Mouse (Mus musculus): ENCODE data around the gene Rpl7a. TPM values are rescaled to one million over a fixed set of nuclear protein-coding genes. Genes with fewer than 3 reads are reported as not detected.
"Not testable (repeated sequence)": the region's sequence is repeated elsewhere in the genome, so short reads cannot be mapped to it uniquely, and the experiment has no call there.

Gene Rpl7a
- 100 to 1,000 TPM; 490 to 502 TPM for total RNA-seq (2021)
- long read RNA-seq, experiment 1, transcript Rpl7a-201 (8 exons, 914 nt), result major isoform, 12 of 16 reads
- long read RNA-seq, experiment 1, partial matches to known transcripts, result 3 of 16 reads
- long read RNA-seq, experiment 1, other reads (novel, unspliced or antisense), result 1 of 16 reads
- long read RNA-seq, experiment 2, transcript Rpl7a-201 (8 exons, 914 nt), result major isoform, 43 of 68 reads
- long read RNA-seq, experiment 2, transcript Rpl7a-202 (3 exons, 834 nt), result minor isoform, 5 of 68 reads
- long read RNA-seq, experiment 2, partial matches to known transcripts, result 17 of 68 reads
- long read RNA-seq, experiment 2, other reads (novel, unspliced or antisense), result 3 of 68 reads

- peak; percentile 100 for DNase-seq (ENCODE audit: low spot score in 2 of 2)
Measured at GRCm38 (mm10) chr2:26910124-26910993, at the start of gene Rpl7a, which contains the start of gene Med22. Rpl7a (plus strand) TSS chr2:26910764. Med22 (minus strand) TSS chr2:26910677.

- DNase-seq (ENCODE audit: low spot score in 2 of 2), result no peak
Measured at GRCm38 (mm10) chr2:26862856-26863255, 47.7 kb upstream of the Rpl7a start.

DNA sequence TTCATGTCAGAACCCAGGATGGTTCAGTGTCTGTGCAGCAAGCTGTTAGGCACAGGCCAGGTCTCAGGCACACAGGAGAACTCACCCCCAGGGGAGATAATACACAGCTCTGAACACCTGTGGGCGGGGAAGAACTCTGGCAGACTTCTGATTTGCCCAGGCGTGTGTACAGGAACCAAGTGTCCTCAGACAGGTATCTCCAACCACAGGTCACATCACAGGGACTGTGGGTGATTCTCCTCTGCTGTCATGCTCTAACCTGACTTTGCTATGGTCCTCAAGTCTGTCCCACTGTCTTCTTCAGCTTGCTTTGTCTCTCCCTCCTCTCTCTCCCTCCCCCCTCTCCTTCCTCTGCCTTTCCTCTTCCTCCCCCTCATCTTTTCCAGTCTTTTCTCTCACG, 45.7 kb upstream of the Rpl7a start, which contains the start of gene Abo:
Abo (minus strand) TSS at position 101 of the 400 bp plus-strand sequence.
- DNase-seq (ENCODE audit: low spot score in 2 of 2), result no peak

DNA sequence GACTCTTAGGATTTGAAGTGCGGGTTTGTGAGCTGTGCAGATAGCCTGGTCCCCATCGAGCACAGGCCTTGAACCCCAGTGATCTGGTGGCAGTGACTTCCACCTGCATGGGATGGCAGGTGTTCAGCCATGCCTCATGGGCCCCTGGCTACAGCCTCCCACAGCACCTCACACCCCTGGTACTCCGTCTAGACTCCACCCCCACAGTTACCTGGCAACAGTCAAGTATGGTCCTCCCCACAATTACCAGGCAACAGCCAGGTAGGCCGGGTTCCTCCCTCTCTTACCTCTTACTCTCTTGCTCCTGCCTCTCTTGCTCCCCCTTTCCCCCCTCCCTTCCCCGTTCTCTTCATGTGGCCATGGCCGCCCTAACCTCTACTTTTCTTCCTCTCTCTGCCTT, 39.9 kb upstream of the Rpl7a start:
- DNase-seq (ENCODE audit: low spot score in 2 of 2), result no peak

DNA sequence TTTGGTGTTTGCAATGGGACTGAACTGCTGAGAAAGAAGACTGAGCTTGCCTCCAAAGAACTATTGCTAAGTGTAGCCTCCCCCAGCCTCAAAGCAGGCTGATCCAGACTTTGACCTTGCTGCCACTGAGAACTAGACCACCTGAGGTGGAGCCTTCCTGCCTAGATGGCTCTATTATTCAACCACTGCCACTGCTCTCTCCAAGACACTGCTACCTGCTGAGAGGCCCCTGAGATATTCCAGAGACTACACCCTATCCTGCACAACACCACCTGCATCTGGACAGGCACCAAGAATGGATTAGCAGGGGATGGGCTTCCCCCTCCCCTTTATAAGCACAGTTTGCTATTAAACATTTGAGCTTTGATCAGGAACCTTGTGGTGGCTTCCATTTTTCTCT, 32.0 kb upstream of the Rpl7a start:
- DNase-seq (ENCODE audit: low spot score in 2 of 2), result no peak

DNA sequence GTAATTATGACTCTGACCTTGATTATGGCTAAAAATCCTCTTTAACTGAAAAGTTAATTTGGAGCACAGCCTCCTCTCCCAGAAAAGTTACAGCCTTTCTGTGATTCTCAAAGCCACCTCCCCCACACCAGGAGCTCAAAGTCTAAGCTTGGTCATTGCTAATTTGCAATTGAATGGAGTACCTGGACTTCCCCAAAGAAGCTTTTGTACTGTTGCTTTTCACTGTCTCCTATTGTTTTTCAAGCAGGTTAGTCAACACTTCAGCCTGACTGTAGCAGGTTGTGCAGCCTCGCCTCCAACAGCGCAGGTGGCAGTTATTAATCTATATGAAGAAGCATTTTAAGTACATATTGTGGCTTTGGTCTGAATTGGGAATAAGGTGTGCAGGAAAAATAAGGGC, 25.0 kb upstream of the Rpl7a start:
- not testable (repeated sequence) for DNase-seq (ENCODE audit: low spot score in 2 of 2)

- not testable (repeated sequence) for DNase-seq (ENCODE audit: low spot score in 2 of 2)
Measured at GRCm38 (mm10) chr2:26886170-26886569, 24.4 kb upstream of the Rpl7a start.

GRCm38 (mm10) chr2:26895898-26896297, 14.7 kb upstream of the Rpl7a start:
- no peak for DNase-seq (ENCODE audit: low spot score in 2 of 2)

- peak in 1 of 2 experiments; percentile 1 for DNase-seq (ENCODE audit: low spot score in 2 of 2)
Measured at GRCm38 (mm10) chr2:26900731-26901130, 9.8 kb upstream of the Rpl7a start.

GRCm38 (mm10) chr2:26901834-26902400, 8.6 kb upstream of the Rpl7a start:
- DNase-seq (ENCODE audit: low spot score in 2 of 2), result peak in 1 of 2 experiments; percentile 2

- peak; percentile 90 to 94 for DNase-seq (ENCODE audit: low spot score in 2 of 2)
Measured at GRCm38 (mm10) chr2:26902467-26903220, 7.9 kb upstream of the Rpl7a start, which contains the start of gene Surf6. Surf6 (minus strand) TSS chr2:26902879.

DNA sequence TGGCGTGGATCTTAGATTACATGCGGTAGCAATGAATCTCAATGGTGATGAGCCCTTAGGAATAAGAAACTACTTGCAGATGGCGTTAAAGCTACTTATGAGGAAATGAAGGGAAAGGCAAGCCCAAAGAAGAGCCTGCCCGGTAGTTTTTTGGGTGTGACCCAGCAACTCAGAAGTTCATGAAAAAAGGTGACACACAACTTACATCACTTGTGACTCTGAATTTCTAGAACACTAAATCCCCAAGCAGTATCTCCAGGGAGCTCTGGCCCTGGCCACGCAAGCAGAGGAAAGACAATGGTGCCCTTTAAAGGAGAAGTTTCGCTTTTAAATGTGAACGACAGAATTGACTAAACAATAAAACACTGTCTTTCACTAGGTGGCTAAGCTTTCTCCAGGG, 7.3 kb upstream of the Rpl7a start:
- DNase-seq (ENCODE audit: low spot score in 2 of 2), result no peak

DNA sequence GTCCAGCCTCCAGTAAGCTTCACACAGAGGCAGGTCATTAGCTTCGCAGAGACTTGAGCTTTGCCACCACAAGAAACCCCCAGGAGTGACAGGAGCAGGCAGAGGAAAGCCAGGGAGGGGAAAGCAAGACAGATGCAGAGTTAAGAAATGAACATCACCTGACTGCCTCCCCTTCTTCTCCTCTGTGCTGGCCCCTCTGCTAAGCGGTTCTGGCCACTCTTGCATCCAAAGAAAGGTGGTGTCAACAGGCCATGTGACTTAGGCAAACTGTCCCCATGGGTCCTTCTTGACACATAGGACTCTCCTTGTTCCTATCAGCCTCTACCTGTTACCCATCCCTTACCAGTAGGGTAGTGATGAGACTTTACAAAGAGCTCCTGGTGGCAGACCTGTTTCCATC, 4.6 kb upstream of the Rpl7a start:
- peak in 1 of 2 experiments; percentile 1 for DNase-seq (ENCODE audit: low spot score in 2 of 2)

DNA sequence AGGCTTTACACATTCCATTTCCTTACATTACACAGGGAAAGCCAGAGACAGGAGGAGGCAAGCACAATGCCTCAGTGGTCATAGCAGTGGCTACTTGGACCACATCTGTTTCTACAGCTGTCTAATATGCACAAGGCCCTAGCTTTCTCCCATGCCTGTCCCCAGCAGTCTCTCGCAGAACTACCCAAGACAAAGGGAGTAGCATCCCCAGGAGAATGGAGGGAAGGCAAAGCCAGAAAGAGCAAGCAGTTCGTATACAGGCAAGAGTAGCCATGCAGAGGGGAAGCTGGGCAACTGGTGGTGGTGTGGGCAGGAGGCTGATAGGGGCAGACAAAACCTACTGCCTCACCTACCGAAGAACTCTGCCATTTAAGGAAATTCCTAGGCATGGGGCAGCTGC, 4.1 kb upstream of the Rpl7a start:
- no peak for DNase-seq (ENCODE audit: low spot score in 2 of 2)

- DNase-seq (ENCODE audit: low spot score in 2 of 2), result no peak
Measured at GRCm38 (mm10) chr2:26907109-26907508, 3.5 kb upstream of the Rpl7a start.

- no peak for DNase-seq (ENCODE audit: low spot score in 2 of 2)
Measured at GRCm38 (mm10) chr2:26908710-26909386, 1.7 kb upstream of the Rpl7a start.

DNA sequence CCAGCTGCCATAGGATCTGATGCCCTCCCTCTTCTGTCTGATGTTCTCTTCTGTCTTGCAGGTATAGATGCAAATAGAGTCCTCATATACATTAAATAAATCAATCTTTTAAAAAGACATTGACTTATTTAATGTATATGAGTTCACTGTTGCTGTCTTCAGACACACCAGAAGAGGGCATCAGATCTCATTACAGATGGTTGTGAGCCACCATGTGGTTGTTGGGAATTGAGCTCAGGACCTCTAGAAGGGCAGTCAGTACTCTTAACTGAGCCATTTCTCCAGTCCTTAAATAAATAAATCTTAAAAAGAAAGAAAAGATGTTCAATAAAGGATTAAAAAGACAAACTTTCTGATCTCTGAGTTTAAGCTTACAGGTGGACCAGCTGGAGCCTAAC, 1.2 kb upstream of the Rpl7a start:
- DNase-seq (ENCODE audit: low spot score in 2 of 2), result no peak

DNA sequence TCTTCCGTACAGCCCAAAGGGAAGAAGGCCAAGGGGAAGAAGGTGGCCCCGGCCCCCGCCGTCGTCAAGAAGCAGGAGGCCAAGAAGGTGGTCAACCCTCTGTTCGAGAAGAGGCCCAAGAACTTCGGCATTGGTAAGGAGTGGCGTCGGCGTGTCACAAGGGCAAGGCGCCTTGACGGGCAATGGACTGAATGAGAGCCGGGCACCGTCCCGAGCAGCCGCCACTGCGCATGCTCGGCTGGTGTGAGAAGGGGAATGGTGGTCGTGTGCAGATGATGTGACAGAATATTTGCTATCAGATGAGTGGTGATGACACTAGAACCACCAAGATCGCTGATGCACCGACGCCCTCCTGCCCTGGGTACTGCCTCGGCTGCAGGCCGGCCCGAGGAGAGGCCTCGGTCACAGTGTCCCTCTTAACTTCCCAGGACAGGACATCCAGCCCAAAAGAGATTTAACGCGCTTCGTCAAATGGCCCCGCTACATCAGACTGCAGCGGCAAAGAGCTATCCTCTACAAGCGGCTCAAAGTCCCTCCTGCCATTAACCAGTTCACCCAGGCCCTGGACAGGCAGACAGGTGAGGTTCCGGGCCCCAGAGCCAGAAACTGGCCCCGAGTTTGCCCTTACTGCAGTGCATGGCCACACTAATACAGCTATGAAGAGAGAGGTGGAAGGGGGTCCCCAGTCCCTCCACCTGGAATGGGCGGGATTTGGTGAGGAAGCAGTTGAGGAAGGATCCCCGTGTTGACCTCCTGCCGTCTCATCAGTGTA, 616 bp downstream of the Rpl7a start:
- peak in 1 of 2 experiments; percentile 66 for DNase-seq (ENCODE audit: low spot score in 2 of 2)

DNA sequence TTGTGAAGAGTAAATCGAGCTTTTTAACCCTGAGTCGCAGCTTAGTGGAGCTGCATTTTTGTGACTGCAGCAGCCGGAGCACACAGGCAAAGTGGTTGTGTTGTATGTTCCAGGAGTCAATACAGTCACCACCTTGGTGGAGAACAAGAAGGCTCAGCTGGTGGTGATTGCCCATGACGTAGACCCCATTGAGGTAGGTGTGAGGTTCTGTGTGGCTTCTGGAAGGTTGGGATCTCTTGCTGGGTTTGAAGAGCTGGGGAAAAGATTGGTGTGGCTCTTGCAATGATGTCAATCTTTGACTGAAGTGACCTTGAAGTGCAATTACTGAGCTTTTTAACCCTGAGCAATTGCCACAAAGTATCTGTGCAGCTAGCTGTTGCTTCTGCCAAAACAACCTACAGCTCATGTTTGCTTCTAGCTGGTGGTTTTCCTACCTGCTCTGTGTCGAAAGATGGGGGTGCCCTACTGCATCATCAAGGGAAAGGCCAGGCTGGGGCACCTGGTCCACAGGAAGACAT, 1.7 kb downstream of the Rpl7a start:
- DNase-seq (ENCODE audit: low spot score in 2 of 2), result no peak

Measured in adrenal gland, adult 18-20 months (tissue).